Mouse (Mus musculus) layer of hippocampus, postnatal 14 days (tissue): ENCODE measurements at regions not wholly inside any gene's neighbourhood (a gene's known extent, or its start where the extent isn't known, plus 50 kb on each side); places are given as distances from the start of the nearest gene placed in this dataset.

Experiments
- DNase-seq, 2 experiments: peaks; one replicate each; pipeline ENCODE4 v3.0.0; 2021 to 2022; ENCODE audit warnings: low spot score in 2 of 2, mixed read lengths in 1 of 2

- DNase-seq: no peak
Observed at GRCm38 (mm10) chr13:107835756-107836385, 208.4 kb upstream of the Smim15 start.

- no peak for DNase-seq
Observed at GRCm38 (mm10) chr13:107831997-107832396, 212.2 kb upstream of the Smim15 start.

GRCm38 (mm10) chr13:107831221-107831681, 213.0 kb upstream of the Smim15 start:
- DNase-seq: peak; percentile 79 to 94

GRCm38 (mm10) chr13:107830281-107830680, 214.0 kb upstream of the Smim15 start:
- no peak for DNase-seq

- no peak for DNase-seq
Observed at GRCm38 (mm10) chr13:107829861-107830260, 214.4 kb upstream of the Smim15 start.

GRCm38 (mm10) chr13:107825636-107826035, 218.6 kb upstream of the Smim15 start:
- no peak for DNase-seq

GRCm38 (mm10) chr13:107823342-107823741, 220.9 kb upstream of the Smim15 start:
- no peak for DNase-seq

- DNase-seq: no peak
Observed at GRCm38 (mm10) chr13:107822198-107822597, 222.0 kb upstream of the Smim15 start.

GRCm38 (mm10) chr13:107813562-107814161, 230.6 kb upstream of the Smim15 start:
- no peak for DNase-seq

- peak in 1 of 2 experiments; percentile 63 for DNase-seq
Observed at GRCm38 (mm10) chr13:107812014-107812413, 232.2 kb upstream of the Smim15 start.

- DNase-seq: no peak
Observed at GRCm38 (mm10) chr13:107810802-107811192, 233.4 kb upstream of the Smim15 start.

GRCm38 (mm10) chr13:107810060-107810801, 234.0 kb upstream of the Smim15 start:
- no peak for DNase-seq

GRCm38 (mm10) chr13:107808961-107809360, 235.3 kb upstream of the Smim15 start:
- DNase-seq: no peak

- DNase-seq: no peak
Observed at GRCm38 (mm10) chr13:107804418-107804817, 239.8 kb upstream of the Smim15 start.

GRCm38 (mm10) chr13:107799199-107799945, 244.9 kb upstream of the Smim15 start:
- no peak for DNase-seq

- DNase-seq: no peak
Observed at GRCm38 (mm10) chr13:107798144-107798543, 246.1 kb upstream of the Smim15 start.

- DNase-seq: no peak
Observed at GRCm38 (mm10) chr13:107795516-107795915, 248.7 kb upstream of the Smim15 start.

- no peak for DNase-seq
Observed at GRCm38 (mm10) chr13:107791770-107792169, 252.5 kb upstream of the Smim15 start.

GRCm38 (mm10) chr13:107784971-107785370, 259.3 kb upstream of the Smim15 start:
- DNase-seq: no peak

- DNase-seq: no peak
Observed at GRCm38 (mm10) chr13:107781741-107782140, 262.5 kb upstream of the Smim15 start.

- DNase-seq: no peak
Observed at GRCm38 (mm10) chr13:107781221-107781620, 263.0 kb upstream of the Smim15 start.

- DNase-seq: no peak
Observed at GRCm38 (mm10) chr13:107779591-107779990, 264.7 kb upstream of the Smim15 start.
